Mouse (Mus musculus): ENCODE measurements around the gene Zbtb42. TPM values are rescaled to one million over a fixed set of nuclear protein-coding genes. Genes with fewer than 3 reads are reported as not detected.

Gene Zbtb42
- polyA plus RNA-seq (2014; fragmentation: Nextera tagmentation; extraction: Ambion mirVana), result 3.7 and 3.8 TPM in 2 replicates

- peak; percentile 42 for DNase-seq (ENCODE audit: low spot score)
- Histone ChIP-seq H3K4me2 (ENCODE audit: low read depth, low read length) (peak within 1 kb of the TSS; percentile 96), H3K9ac (ENCODE audit: low read depth, low read length) (peak within 1 kb of the TSS; percentile 64), H3K4me1 (ENCODE audit: control insufficient read depth, insufficient read depth, low read length) (peaks cover 12% of the 10 kb centered on the region), H3K4me3 (ENCODE audit: low read depth, low read length) (peak within 1 kb of the TSS; percentile 72), H3K36me3 (ENCODE audit: control insufficient read depth, insufficient read depth, low read length) (no peaks in the 10 kb centered on the region), H3K9me3 (ENCODE audit: control insufficient read depth, low read length) (no peaks in the 10 kb centered on the region), H3K27me3 (replicated peaks; ENCODE audit: control insufficient read depth, insufficient read depth, low read length) (peaks cover 49% of the 10 kb centered on the region), H3K27ac (replicated peaks; ENCODE audit: low read depth, low read length) (peak within 1 kb of the TSS; percentile 65)
- peak; percentile 26; the same call in 1 of the 2 replicates for ATAC-seq (ENCODE audit: low read depth)
- WGBS, result 0% methylated on average over 33 of the region's 60 CpGs
Observed at GRCm38 (mm10) chr12:112678555-112679026, at the start of gene Zbtb42. Zbtb42 (plus strand) TSS chr12:112678828.

- peak overlapping the region; percentile 56 for H3K4me2 ChIP-seq (ENCODE audit: low read depth, low read length)
- peak overlapping the region; percentile 51 for H3K9ac ChIP-seq (ENCODE audit: low read depth, low read length)
- H3K9me3 ChIP-seq (ENCODE audit: control insufficient read depth, low read length), result no peaks in the 10 kb centered on the region
- H3K36me3 ChIP-seq (ENCODE audit: control insufficient read depth, insufficient read depth, low read length), result no peaks in the 10 kb centered on the region
- peak; percentile 76 for DNase-seq (ENCODE audit: low spot score)
- H3K27me3 ChIP-seq (replicated peaks; ENCODE audit: control insufficient read depth, insufficient read depth, low read length), result no peaks in the 10 kb centered on the region
- H3K4me1 ChIP-seq (ENCODE audit: control insufficient read depth, insufficient read depth, low read length), result peaks cover 7% of the 10 kb centered on the region; the same call in 1 of the 2 replicates
- H3K4me3 ChIP-seq (ENCODE audit: low read depth, low read length), result peak overlapping the region; percentile 21
- ATAC-seq (ENCODE audit: low read depth), result peak; percentile 81
- 34% methylated on average over 18 of the region's 19 CpGs for WGBS
- H3K27ac ChIP-seq (replicated peaks; ENCODE audit: low read depth, low read length), result no peak overlapping the region
Observed at GRCm38 (mm10) chr12:112628928-112629721, 49.5 kb upstream of the Zbtb42 start.

GRCm38 (mm10) chr12:112630029-112630428 lies 48.6 kb upstream of the Zbtb42 start:
- Histone ChIP-seq H3K4me1 (ENCODE audit: control insufficient read depth, insufficient read depth, low read length) (peaks cover 7% of the 10 kb centered on the region; the same call in 1 of the 2 replicates), H3K9me3 (ENCODE audit: control insufficient read depth, low read length) (no peaks in the 10 kb centered on the region), H3K9ac (ENCODE audit: low read depth, low read length) (no peak overlapping the region), H3K27me3 (replicated peaks; ENCODE audit: control insufficient read depth, insufficient read depth, low read length) (no peaks in the 10 kb centered on the region), H3K27ac (replicated peaks; ENCODE audit: low read depth, low read length) (no peak overlapping the region), H3K4me3 (ENCODE audit: low read depth, low read length) (no peak overlapping the region), H3K4me2 (ENCODE audit: low read depth, low read length) (no peak overlapping the region), H3K36me3 (ENCODE audit: control insufficient read depth, insufficient read depth, low read length) (no peaks in the 10 kb centered on the region)
- 88% methylated on average over 12 of the region's 12 CpGs for WGBS
- no peak for ATAC-seq (ENCODE audit: low read depth)
- DNase-seq (ENCODE audit: low spot score), result no peak

GRCm38 (mm10) chr12:112630796-112631195 lies 47.8 kb upstream of the Zbtb42 start:
- H3K9me3 ChIP-seq (ENCODE audit: control insufficient read depth, low read length), result no peaks in the 10 kb centered on the region
- WGBS, result 79% methylated on average over 5 of the region's 5 CpGs
- H3K4me1 ChIP-seq (ENCODE audit: control insufficient read depth, insufficient read depth, low read length), result peaks cover 7% of the 10 kb centered on the region; the same call in 1 of the 2 replicates
- H3K27me3 ChIP-seq (replicated peaks; ENCODE audit: control insufficient read depth, insufficient read depth, low read length), result no peaks in the 10 kb centered on the region
- H3K4me3 ChIP-seq (ENCODE audit: low read depth, low read length), result no peak overlapping the region
- ATAC-seq (ENCODE audit: low read depth), result no peak
- no peaks in the 10 kb centered on the region for H3K36me3 ChIP-seq (ENCODE audit: control insufficient read depth, insufficient read depth, low read length)
- H3K4me2 ChIP-seq (ENCODE audit: low read depth, low read length), result no peak overlapping the region
- H3K27ac ChIP-seq (replicated peaks; ENCODE audit: low read depth, low read length), result no peak overlapping the region
- DNase-seq (ENCODE audit: low spot score), result no peak
- no peak overlapping the region for H3K9ac ChIP-seq (ENCODE audit: low read depth, low read length)

- ATAC-seq (ENCODE audit: low read depth) (no peak), DNase-seq (ENCODE audit: low spot score) (no peak)
- Histone ChIP-seq H3K36me3 (ENCODE audit: control insufficient read depth, insufficient read depth, low read length) (no peaks in the 10 kb centered on the region), H3K4me3 (ENCODE audit: low read depth, low read length) (no peak overlapping the region), H3K4me1 (ENCODE audit: control insufficient read depth, insufficient read depth, low read length) (peaks cover 7% of the 10 kb centered on the region; the same call in 1 of the 2 replicates), H3K27ac (replicated peaks; ENCODE audit: low read depth, low read length) (no peak overlapping the region), H3K9me3 (ENCODE audit: control insufficient read depth, low read length) (no peaks in the 10 kb centered on the region), H3K4me2 (ENCODE audit: low read depth, low read length) (no peak overlapping the region), H3K27me3 (replicated peaks; ENCODE audit: control insufficient read depth, insufficient read depth, low read length) (no peaks in the 10 kb centered on the region), H3K9ac (ENCODE audit: low read depth, low read length) (no peak overlapping the region)
- 42% methylated on average over 1 of the region's 1 CpGs for WGBS
Observed at GRCm38 (mm10) chr12:112631472-112631871, 47.2 kb upstream of the Zbtb42 start.

- no peak for ATAC-seq (ENCODE audit: low read depth)
- no peaks in the 10 kb centered on the region for H3K9me3 ChIP-seq (ENCODE audit: control insufficient read depth, low read length)
- no peak for DNase-seq (ENCODE audit: low spot score)
- no peak overlapping the region for H3K9ac ChIP-seq (ENCODE audit: low read depth, low read length)
- H3K27ac ChIP-seq (replicated peaks; ENCODE audit: low read depth, low read length), result no peak overlapping the region
- H3K4me1 ChIP-seq (ENCODE audit: control insufficient read depth, insufficient read depth, low read length), result peaks cover 7% of the 10 kb centered on the region; the same call in 1 of the 2 replicates
- no peak overlapping the region for H3K4me2 ChIP-seq (ENCODE audit: low read depth, low read length)
- H3K4me3 ChIP-seq (ENCODE audit: low read depth, low read length), result no peak overlapping the region
- H3K27me3 ChIP-seq (replicated peaks; ENCODE audit: control insufficient read depth, insufficient read depth, low read length), result no peaks in the 10 kb centered on the region
- H3K36me3 ChIP-seq (ENCODE audit: control insufficient read depth, insufficient read depth, low read length), result no peaks in the 10 kb centered on the region
- WGBS, result 73% methylated on average over 11 of the region's 11 CpGs
Observed at GRCm38 (mm10) chr12:112632084-112632777, 46.4 kb upstream of the Zbtb42 start.

- no peak overlapping the region for H3K4me2 ChIP-seq (ENCODE audit: low read depth, low read length)
- H3K9ac ChIP-seq (ENCODE audit: low read depth, low read length), result no peak overlapping the region
- DNase-seq (ENCODE audit: low spot score) (no peak), ATAC-seq (ENCODE audit: low read depth) (no peak)
- H3K4me1 ChIP-seq (ENCODE audit: control insufficient read depth, insufficient read depth, low read length), result peaks cover 7% of the 10 kb centered on the region; the same call in 1 of the 2 replicates
- no peaks in the 10 kb centered on the region for H3K9me3 ChIP-seq (ENCODE audit: control insufficient read depth, low read length)
- H3K27me3 ChIP-seq (replicated peaks; ENCODE audit: control insufficient read depth, insufficient read depth, low read length), result no peaks in the 10 kb centered on the region
- H3K36me3 ChIP-seq (ENCODE audit: control insufficient read depth, insufficient read depth, low read length), result no peaks in the 10 kb centered on the region
- H3K4me3 ChIP-seq (ENCODE audit: low read depth, low read length), result no peak overlapping the region
- WGBS, result 81% methylated on average over 5 of the region's 5 CpGs
- H3K27ac ChIP-seq (replicated peaks; ENCODE audit: low read depth, low read length), result no peak overlapping the region
Observed at GRCm38 (mm10) chr12:112632907-112633306, 45.7 kb upstream of the Zbtb42 start.

- Histone ChIP-seq H3K27ac (replicated peaks; ENCODE audit: low read depth, low read length) (no peak overlapping the region), H3K36me3 (ENCODE audit: control insufficient read depth, insufficient read depth, low read length) (no peaks in the 10 kb centered on the region), H3K9ac (ENCODE audit: low read depth, low read length) (no peak overlapping the region), H3K9me3 (ENCODE audit: control insufficient read depth, low read length) (no peaks in the 10 kb centered on the region), H3K4me1 (ENCODE audit: control insufficient read depth, insufficient read depth, low read length) (peaks cover 7% of the 10 kb centered on the region; the same call in 1 of the 2 replicates), H3K27me3 (replicated peaks; ENCODE audit: control insufficient read depth, insufficient read depth, low read length) (no peaks in the 10 kb centered on the region), H3K4me2 (ENCODE audit: low read depth, low read length) (no peak overlapping the region), H3K4me3 (ENCODE audit: low read depth, low read length) (no peak overlapping the region)
- 59% methylated on average over 9 of the region's 9 CpGs for WGBS
- ATAC-seq (ENCODE audit: low read depth), result no peak
- no peak for DNase-seq (ENCODE audit: low spot score)
Observed at GRCm38 (mm10) chr12:112633686-112634085, 44.9 kb upstream of the Zbtb42 start.
